Mouse (Mus musculus) G1E (cell line): Measurements from ENCODE around the gene Glb1. TPM values are rescaled to one million over a fixed set of nuclear protein-coding genes. Genes with fewer than 3 reads are reported as not detected.

Experiments used
- ATAC-seq: 2 replicates; pipeline ENCODE4 v1.8.0; 2016; ENCODE audit warnings: mild to moderate bottlenecking; ENCODE audit not compliant: insufficient number of reproducible peaks, poor library complexity, low FRiP score, severe bottlenecking; ENCODE audit errors: extremely low read depth
- DNase-seq: peaks from one replicate; pipeline ENCODE4 v3.0.0; 2012; ENCODE audit warnings: low spot score
- H3K27me3 ChIP-seq: 2 replicates; pipeline ENCODE4 v1.6.1; 2012; ENCODE audit warnings: mild to moderate bottlenecking, low read length, inconsistent platforms; ENCODE audit not compliant: insufficient read depth
- H3K36me3 ChIP-seq: replicated peaks from 2 replicates; pipeline ENCODE3; 2012; ENCODE audit warnings: mild to moderate bottlenecking, inconsistent platforms
- H3K4me1 ChIP-seq: 2 replicates; pipeline ENCODE4 v1.6.1; 2012; ENCODE audit warnings: low read depth, low read length, inconsistent platforms, mixed read lengths; ENCODE audit not compliant: insufficient read depth
- H3K4me3 ChIP-seq: 2 replicates; pipeline ENCODE4 v1.5.1; 2012; ENCODE audit warnings: low read depth, mild to moderate bottlenecking, inconsistent platforms, low read length, moderate library complexity, mixed read lengths
- H3K9me3 ChIP-seq: replicated peaks from 2 replicates; pipeline ENCODE4 v1.6.1; 2012; ENCODE audit warnings: inconsistent platforms
- CTCF ChIP-seq: IDR thresholded peaks from 2 replicates; pipeline ENCODE4 v1.5.1; 2012; ENCODE audit warnings: low read depth, low read length, inconsistent platforms, mixed read lengths
- GATA1 ChIP-seq: IDR thresholded peaks from 2 replicates; pipeline ENCODE4 v1.6.1; 2012; ENCODE audit warnings: borderline replicate concordance, low read length, inconsistent platforms, mixed read lengths
- GATA2 ChIP-seq: IDR thresholded peaks from 2 replicates; pipeline ENCODE4 v1.6.1; 2012; ENCODE audit warnings: low read depth, low read length, inconsistent platforms, borderline replicate concordance
- POLR2AphosphoS5 ChIP-seq: IDR thresholded peaks from 2 replicates; pipeline ENCODE4 v1.6.1; 2012; ENCODE audit warnings: low read depth, low read length, inconsistent platforms; ENCODE audit not compliant: insufficient replicate concordance
- TAL1 ChIP-seq: conservative IDR thresholded peaks from 2 replicates; pipeline ENCODE4 v1.6.1; 2012; ENCODE audit warnings: low read depth, low read length, inconsistent platforms, mixed read lengths
- polyA plus RNA-seq: library from polyadenylated mRNA; stranded (reverse); fragments of >175 nt; gene quantifications from 2 replicates; pipeline ENCODE4 v1.2.3, GENCODE M21; 2012
- total RNA-seq, 2 experiments: library from RNA; stranded (forward) in 1 of 2; stranded (reverse) in 1 of 2; fragments of 200-1000 nt in 1 of 2; fragments of >200 nt in 1 of 2; fragmentation: Nextera tagmentation in 1 of 2; gene quantifications; 2 replicates each; pipeline ENCODE4 v1.2.3; 2014 to 2017

The Glb1 gene
- total and polyA plus RNA-seq, 3 experiments, result 7.6 to 26.6 (median 21.9) TPM

DNA sequence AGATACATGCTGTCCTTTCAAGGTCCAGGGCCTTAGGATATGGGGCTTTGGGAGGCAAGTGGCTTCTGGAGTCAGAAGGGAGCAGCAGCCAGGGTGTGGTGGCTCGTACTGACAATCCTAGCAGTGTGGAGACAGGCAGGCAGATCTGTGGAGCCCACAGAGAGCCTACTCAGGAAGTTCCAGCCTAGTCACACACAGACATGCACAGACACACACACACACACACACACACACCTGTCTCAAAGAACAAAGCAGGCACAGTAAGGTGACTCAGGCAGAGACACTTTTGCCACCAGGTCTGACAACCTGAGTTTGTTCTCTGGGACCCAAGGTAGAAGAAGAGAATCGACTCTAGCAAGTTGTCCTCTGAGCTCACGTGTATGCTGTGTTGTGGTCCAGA, 80.1 kb downstream of the Glb1 start:
- no peak for DNase-seq
- ATAC-seq, result no peak
- no peak overlapping the region for H3K4me3 ChIP-seq
- peaks cover 8% of the 10 kb centered on the region for H3K27me3 ChIP-seq
- H3K9me3 ChIP-seq, result no peaks in the 10 kb centered on the region
- H3K4me1 ChIP-seq, result no peaks in the 10 kb centered on the region
- no peak for TF ChIP-seq TAL1
- TF ChIP-seq POLR2AphosphoS5, result no peak
- TF ChIP-seq GATA2, result no peak
- no peak for TF ChIP-seq GATA1
- TF ChIP-seq CTCF, result no peak
- no peaks in the 10 kb centered on the region for H3K36me3 ChIP-seq

DNA sequence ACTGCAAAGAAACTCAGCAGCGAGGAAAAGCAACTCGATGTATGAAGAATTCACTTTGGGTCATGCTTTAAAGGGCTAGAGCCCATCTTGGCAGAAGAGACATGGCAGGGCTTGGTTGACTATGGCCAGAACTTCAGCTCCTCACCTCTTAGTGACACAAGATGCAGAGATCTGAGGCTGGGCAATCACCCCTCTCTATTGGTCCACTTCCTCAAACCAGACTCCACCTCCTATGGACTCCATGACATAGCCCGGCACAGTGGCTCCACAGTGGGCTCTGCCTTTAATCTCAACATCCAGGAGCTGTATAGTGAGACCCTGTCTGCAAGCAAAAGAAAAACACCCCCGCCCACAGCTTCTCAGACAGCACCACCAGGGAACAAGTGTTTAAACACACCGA, 83.9 kb downstream of the Glb1 start:
- peaks cover 11% of the 10 kb centered on the region for H3K27me3 ChIP-seq
- no peak overlapping the region for H3K4me3 ChIP-seq
- H3K36me3 ChIP-seq, result no peaks in the 10 kb centered on the region
- no peak for DNase-seq
- no peaks in the 10 kb centered on the region for H3K9me3 ChIP-seq
- ATAC-seq, result no peak
- H3K4me1 ChIP-seq, result no peaks in the 10 kb centered on the region; the same call in 1 of the 2 replicates
- TF ChIP-seq TAL1, result no peak
- no peak for TF ChIP-seq POLR2AphosphoS5
- TF ChIP-seq GATA1, result no peak
- TF ChIP-seq CTCF, result no peak
- no peak for TF ChIP-seq GATA2

DNA sequence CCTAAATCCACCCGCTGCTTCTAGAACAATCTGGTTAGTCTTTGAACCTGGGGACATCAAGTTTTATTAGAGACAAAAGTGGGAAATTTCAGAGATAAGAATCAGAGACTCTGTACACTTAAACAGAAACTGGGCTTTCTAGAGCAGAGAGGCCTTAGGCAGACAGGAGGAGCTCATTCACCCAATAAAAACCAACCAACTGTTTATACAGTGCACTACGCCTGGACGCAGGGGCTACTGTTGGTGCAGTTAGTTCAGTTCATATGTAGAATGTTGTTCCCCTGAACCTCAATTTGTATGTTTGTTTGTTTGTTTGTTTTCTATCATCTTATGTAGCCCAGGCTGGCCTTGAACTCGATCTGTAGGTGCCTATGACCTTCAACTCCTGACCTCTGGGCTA, 85.9 kb downstream of the Glb1 start:
- no peak for ATAC-seq
- H3K4me1 ChIP-seq, result no peaks in the 10 kb centered on the region; the same call in 1 of the 2 replicates
- no peak for TF ChIP-seq GATA1
- no peaks in the 10 kb centered on the region for H3K9me3 ChIP-seq
- H3K36me3 ChIP-seq, result no peaks in the 10 kb centered on the region
- H3K4me3 ChIP-seq, result no peak overlapping the region
- peaks cover 11% of the 10 kb centered on the region for H3K27me3 ChIP-seq
- no peak for DNase-seq

DNA sequence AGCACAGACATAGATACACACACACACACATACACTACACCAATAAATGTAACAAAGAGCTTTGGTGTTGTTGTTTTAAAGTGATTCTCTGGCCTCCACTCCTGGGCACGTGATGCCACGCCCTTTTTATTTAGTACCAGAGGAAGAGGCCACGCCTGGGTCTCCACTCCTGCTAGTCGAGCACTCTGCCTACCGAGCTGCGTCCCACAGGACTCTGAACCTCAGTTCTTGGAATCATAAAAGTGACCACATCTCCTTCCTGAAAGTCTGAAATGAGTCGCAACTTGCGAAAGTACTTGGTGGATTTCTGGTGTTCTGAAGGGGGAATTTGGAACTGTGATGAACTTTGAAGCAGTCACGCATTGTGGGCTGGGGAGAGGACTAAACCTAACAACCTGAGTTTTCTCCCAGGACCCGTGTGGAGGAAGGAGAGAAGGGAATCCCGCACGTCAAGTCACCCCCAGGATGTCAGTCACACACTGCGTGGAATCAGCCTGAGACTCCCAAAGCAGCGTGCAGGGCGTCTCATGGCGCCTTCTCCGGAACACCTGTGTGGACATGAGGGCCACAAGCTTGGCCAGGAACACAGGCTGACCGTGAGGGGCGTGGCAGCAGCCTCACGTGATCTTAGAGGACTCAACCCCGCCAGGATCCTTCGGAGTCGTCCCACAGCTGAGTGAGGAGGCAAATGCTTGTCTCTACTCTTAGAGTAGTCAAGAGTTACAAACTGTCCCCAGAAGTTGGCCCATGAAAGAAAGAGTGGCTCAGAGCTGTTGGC, 86.8 kb downstream of the Glb1 start:
- ATAC-seq (peak; percentile 15; the same call in 1 of the 2 replicates), DNase-seq (no peak)
- H3K36me3 ChIP-seq, result no peaks in the 10 kb centered on the region
- H3K4me3 ChIP-seq, result no peak overlapping the region
- no peaks in the 10 kb centered on the region; the same call in 1 of the 2 replicates for H3K4me1 ChIP-seq
- H3K9me3 ChIP-seq, result no peaks in the 10 kb centered on the region
- TF ChIP-seq GATA2 (no peak), TAL1 (no peak), CTCF (no peak), POLR2AphosphoS5 (no peak), GATA1 (no peak)
- peaks cover 11% of the 10 kb centered on the region for H3K27me3 ChIP-seq

DNA sequence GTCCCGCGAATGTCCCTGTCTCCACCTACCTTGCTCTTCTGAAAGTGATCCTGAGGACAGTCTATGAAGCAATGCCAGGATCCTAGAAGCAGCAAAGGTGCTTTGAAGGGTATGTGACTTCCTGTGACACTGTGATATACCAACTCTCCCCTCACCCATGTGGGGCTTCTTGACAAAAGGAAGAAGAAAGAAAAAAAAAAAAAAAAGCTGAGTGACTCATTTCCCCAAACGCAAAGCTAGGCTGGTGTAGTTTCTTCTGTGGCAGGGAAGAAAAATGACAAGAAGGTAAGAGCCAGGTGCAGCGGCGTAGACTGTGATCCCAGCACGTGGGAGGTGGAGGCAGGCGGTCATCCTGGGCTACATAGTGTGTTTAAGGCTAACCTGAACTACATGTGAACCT, 95.6 kb downstream of the Glb1 start:
- no peak for ATAC-seq
- TF ChIP-seq GATA1, result no peak
- no peak for TF ChIP-seq POLR2AphosphoS5
- no peak for TF ChIP-seq CTCF
- no peak for TF ChIP-seq GATA2
- no peak for TF ChIP-seq TAL1
- Histone ChIP-seq H3K36me3 (no peaks in the 10 kb centered on the region), H3K4me1 (peaks cover 9% of the 10 kb centered on the region), H3K4me3 (no peak overlapping the region), H3K27me3 (peaks cover 8% of the 10 kb centered on the region; the same call in 1 of the 2 replicates), H3K9me3 (no peaks in the 10 kb centered on the region)
- DNase-seq, result no peak

DNA sequence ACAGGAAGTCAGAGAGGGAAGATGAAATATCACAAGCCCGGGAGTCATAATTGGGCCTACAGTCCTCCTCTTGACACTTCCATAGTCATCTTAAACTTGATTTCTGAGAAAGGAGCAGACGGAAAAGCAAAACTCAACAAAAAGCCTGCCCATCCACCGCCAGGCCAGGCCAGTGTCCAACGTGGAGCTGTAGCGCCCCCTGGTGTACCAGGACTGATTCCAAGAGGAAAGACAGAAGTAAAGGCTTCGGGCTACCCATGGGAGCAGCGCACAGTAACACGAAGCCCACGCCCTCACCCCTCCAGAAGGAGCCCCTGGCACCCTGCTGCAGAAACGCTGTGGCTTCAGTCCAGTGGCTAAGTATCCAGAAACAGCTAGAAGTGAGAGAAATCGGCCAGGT, 97.3 kb downstream of the Glb1 start:
- no peak overlapping the region for H3K4me3 ChIP-seq
- peak; percentile 23 for DNase-seq
- H3K36me3 ChIP-seq, result no peaks in the 10 kb centered on the region
- 0 out of 2 replicates have a peak, but pooled peaks have one; percentile 50 for ATAC-seq
- H3K4me1 ChIP-seq, result peaks cover 20% of the 10 kb centered on the region
- TF ChIP-seq TAL1 (no peak), GATA1 (no peak), CTCF (peak; percentile 44; the same call in 1 of the 2 replicates)
- H3K9me3 ChIP-seq, result no peaks in the 10 kb centered on the region
- peaks cover 16% of the 10 kb centered on the region for H3K27me3 ChIP-seq
